Mouse (Mus musculus) kidney, embryonic 16.5 days (tissue): ENCODE results near the gene Atp10a. TPM values are rescaled to one million over a fixed set of nuclear protein-coding genes. Genes with fewer than 3 reads are reported as not detected.

ENCODE experiments used
- ATAC-seq: fragments of 200-750 bp; cut with Nextera tagmentation; 2 replicates; pipeline ENCODE4 v1.8.0; 2017; ENCODE audit warnings: moderate TSS enrichment; ENCODE audit not compliant: low FRiP score, low TSS enrichment
- H3K27ac ChIP-seq: fragments of 300-500 bp; sonication (generic); 2 replicates; pipeline ENCODE4 v1.5.1; 2014; ENCODE audit warnings: low read length
- H3K27me3 ChIP-seq: fragments of 300-500 bp; sonication (generic); 2 replicates; pipeline ENCODE4 v1.6.1; 2014; ENCODE audit warnings: low read length, control low read depth, mixed read lengths; ENCODE audit not compliant: insufficient read depth
- H3K36me3 ChIP-seq: fragments of 300-500 bp; sonication (generic); 2 replicates; pipeline ENCODE4 v1.6.1; 2014; ENCODE audit warnings: low read length, control low read depth, mixed read lengths; ENCODE audit not compliant: insufficient read depth
- H3K4me1 ChIP-seq: fragments of 300-500 bp; sonication (generic); 2 replicates; pipeline ENCODE4 v1.6.1; 2014; ENCODE audit warnings: low read length, control low read depth, mixed read lengths; ENCODE audit not compliant: insufficient read depth
- H3K4me2 ChIP-seq: fragments of 300-500 bp; sonication (generic); replicated peaks from 2 replicates; pipeline ENCODE4 v1.6.1; 2014; ENCODE audit warnings: low read depth, low read length
- H3K4me3 ChIP-seq: fragments of 300-500 bp; sonication (generic); 2 replicates; pipeline ENCODE4 v1.5.1; 2014; ENCODE audit warnings: mild to moderate bottlenecking, low read length
- H3K9ac ChIP-seq: fragments of 300-500 bp; sonication (generic); replicated peaks from 2 replicates; pipeline ENCODE4 v1.6.1; 2014; ENCODE audit warnings: low read length
- H3K9me3 ChIP-seq: fragments of 300-500 bp; sonication (generic); 2 replicates; pipeline ENCODE4 v1.6.1; 2016; ENCODE audit warnings: low read length, control low read depth
- WGBS: fragments of 180-500 bp; shearing (Covaris S2); extraction: QIAGEN DNeasy Blood & Tissue Kit; methylation state at CpG from one replicate; pipeline ENCODE4 v1.1.7; 2014; 5-methylcytosine and 5-hydroxymethylcytosine counted together
- polyA plus RNA-seq: library from polyadenylated mRNA; unstranded; fragments of >200 nt; fragmentation: Nextera tagmentation; extraction: Ambion mirVana; gene quantifications from 2 replicates; pipeline ENCODE4 v1.2.1, GENCODE M21; 2015

Gene Atp10a
- polyA plus RNA-seq, 1 experiment from 2014 or later: 4.0 TPM

- no peak overlapping the region for H3K4me2 ChIP-seq
- 84% methylated on average over 3 of the region's 3 CpGs for WGBS
- no peak overlapping the region for H3K4me3 ChIP-seq
- no peak overlapping the region for H3K27ac ChIP-seq
- H3K9ac ChIP-seq: no peak overlapping the region
- no peaks in the 10 kb centered on the region for H3K36me3 ChIP-seq
- no peaks in the 10 kb centered on the region for H3K4me1 ChIP-seq
- H3K27me3 ChIP-seq: no peaks in the 10 kb centered on the region
- no peak for ATAC-seq
- H3K9me3 ChIP-seq: no peaks in the 10 kb centered on the region
These were observed 207.2 kb downstream of the Atp10a start for GRCm38 (mm10) chr7:58863174-58863573.

DNA sequence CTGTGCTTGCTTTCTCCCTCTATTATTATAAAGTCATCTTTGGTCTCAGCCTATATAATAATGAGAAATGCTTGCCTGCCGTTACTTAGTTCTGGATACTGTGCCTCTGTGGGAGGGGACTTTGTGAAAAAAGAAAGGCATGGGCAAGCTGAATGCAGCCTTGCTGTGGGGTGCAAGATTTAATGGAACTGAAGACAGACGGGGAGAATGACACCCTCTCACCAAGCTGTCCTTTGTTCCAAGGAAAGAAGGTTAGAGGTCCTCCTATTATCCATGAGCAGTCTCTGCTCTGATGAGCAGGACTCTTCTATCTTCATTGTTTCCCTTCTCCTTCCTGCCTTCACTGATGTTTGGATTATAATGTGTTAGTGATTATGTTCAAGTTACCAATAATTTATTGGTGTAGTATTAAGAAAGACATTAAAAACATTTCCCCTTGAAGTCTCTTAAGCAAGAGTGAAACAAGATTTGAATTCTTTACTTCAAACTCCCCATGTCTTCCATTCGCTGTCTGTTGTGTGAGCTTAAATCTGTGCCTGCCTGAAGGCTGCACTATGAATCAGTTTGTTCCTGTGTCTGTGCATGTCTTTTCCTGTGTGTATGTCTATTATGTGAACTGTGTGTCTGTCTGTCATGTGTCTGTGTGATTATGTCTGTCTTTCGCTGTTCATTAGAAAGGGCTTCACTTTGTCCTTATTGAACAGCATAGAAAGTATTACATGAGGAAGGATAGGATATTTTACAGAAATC is 211.1 kb downstream of the Atp10a start:
- H3K27ac ChIP-seq: no peak overlapping the region
- H3K4me2 ChIP-seq: no peak overlapping the region
- WGBS: 66% methylated on average over 4 of the region's 4 CpGs
- no peak overlapping the region for H3K9ac ChIP-seq
- H3K4me3 ChIP-seq: no peak overlapping the region
- no peaks in the 10 kb centered on the region for H3K27me3 ChIP-seq
- no peaks in the 10 kb centered on the region for H3K4me1 ChIP-seq
- ATAC-seq: no peak
- H3K9me3 ChIP-seq: no peaks in the 10 kb centered on the region
- H3K36me3 ChIP-seq: no peaks in the 10 kb centered on the region

GRCm38 (mm10) chr7:58870661-58871060 is 214.7 kb downstream of the Atp10a start:
- 78% methylated on average over 1 of the region's 1 CpGs for WGBS
- H3K36me3 ChIP-seq: no peaks in the 10 kb centered on the region
- H3K27me3 ChIP-seq: no peaks in the 10 kb centered on the region
- H3K9ac ChIP-seq: no peak overlapping the region
- no peak overlapping the region for H3K4me2 ChIP-seq
- H3K9me3 ChIP-seq: no peaks in the 10 kb centered on the region
- H3K4me3 ChIP-seq: no peak overlapping the region
- ATAC-seq: no peak
- H3K4me1 ChIP-seq: no peaks in the 10 kb centered on the region
- H3K27ac ChIP-seq: no peak overlapping the region

DNA sequence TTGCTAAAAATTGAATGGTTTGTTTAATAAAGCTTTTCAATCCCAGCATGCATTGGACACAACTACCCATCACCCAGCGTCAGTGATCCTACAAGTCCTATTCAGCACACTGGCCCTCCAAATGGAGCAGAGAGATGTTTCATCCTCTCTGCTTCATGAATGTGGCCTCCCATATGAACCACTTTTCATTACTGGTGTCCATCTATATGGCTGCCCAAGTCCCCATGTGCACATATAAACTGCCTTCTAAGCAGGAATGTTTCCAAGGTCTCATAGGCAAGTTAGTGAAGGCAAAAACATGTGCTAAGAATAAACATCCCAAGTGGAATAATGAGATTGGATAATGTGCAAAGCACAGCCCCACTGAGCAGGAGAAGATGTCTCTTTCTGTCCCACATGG is 217.7 kb downstream of the Atp10a start:
- no peaks in the 10 kb centered on the region for H3K36me3 ChIP-seq
- no peaks in the 10 kb centered on the region for H3K9me3 ChIP-seq
- no peak overlapping the region for H3K27ac ChIP-seq
- 91% methylated on average over 1 of the region's 1 CpGs for WGBS
- H3K9ac ChIP-seq: no peak overlapping the region
- H3K4me2 ChIP-seq: no peak overlapping the region
- no peak overlapping the region for H3K4me3 ChIP-seq
- no peak for ATAC-seq
- no peaks in the 10 kb centered on the region for H3K27me3 ChIP-seq
- H3K4me1 ChIP-seq: no peaks in the 10 kb centered on the region
